Mouse (Mus musculus): ENCODE data around the gene Cd300lg.

GRCm38 (mm10) chr11:102040646-102041045, 663 bp upstream of the Cd300lg start:
- no peak for TF ChIP-seq CEBPB (IDR thresholded peaks at IDR 0.05; ENCODE audit: insufficient read depth, poor library complexity, severe bottlenecking)
- TF ChIP-seq POLR2A (IDR thresholded peaks at IDR 0.05; ENCODE audit: insufficient read length, low read depth) = no peak
- no peak for TF ChIP-seq TCF12 (IDR thresholded peaks at IDR 0.05; ENCODE audit: insufficient read depth, poor library complexity, severe bottlenecking)
- TF ChIP-seq POLR2AphosphoS2 (IDR thresholded peaks at IDR 0.05; ENCODE audit: insufficient read length, low read depth) = no peak
- TF ChIP-seq MYOG (IDR thresholded peaks at IDR 0.05; ENCODE audit: control insufficient read depth in 1 of 3, insufficient read depth in 1 of 3, insufficient read length in 2 of 3, low read depth in 2 of 3) = no peak
- TF ChIP-seq MAX (IDR thresholded peaks at IDR 0.05; ENCODE audit: low read depth) = no peak
- TF ChIP-seq MYOD1 (IDR thresholded peaks at IDR 0.05; ENCODE audit: control insufficient read depth in 1 of 3, insufficient read length in 2 of 3, low read depth in 2 of 3) = no peak
- no peak for TF ChIP-seq USF1 (IDR thresholded peaks at IDR 0.05; ENCODE audit: low read depth)
- no peak for TF ChIP-seq E2F4 (IDR thresholded peaks at IDR 0.05; ENCODE audit: insufficient read depth)
- no peak for TF ChIP-seq REST (IDR thresholded peaks at IDR 0.05; ENCODE audit: insufficient read depth, insufficient read length)

Data from myocyte (in vitro differentiated cells).